Mouse (Mus musculus) heart, adult 8-10 months (tissue): ENCODE results near the gene Txn2. TPM values are rescaled to one million over a fixed set of nuclear protein-coding genes. Genes with fewer than 3 reads are reported as not detected.

ENCODE experiments used
- DNase-seq: peaks from one replicate; pipeline ENCODE4 v3.0.0; 2022; ENCODE audit warnings: low spot score
- total RNA-seq, 4 experiments: library from RNA; stranded (reverse); gene quantifications; 2 replicates each; pipeline ENCODE4 v1.2.4; 2022

Txn2 gene
- total RNA-seq, 4 experiments from 2014 or later: 303 to 339 (median 309) TPM

DNA sequence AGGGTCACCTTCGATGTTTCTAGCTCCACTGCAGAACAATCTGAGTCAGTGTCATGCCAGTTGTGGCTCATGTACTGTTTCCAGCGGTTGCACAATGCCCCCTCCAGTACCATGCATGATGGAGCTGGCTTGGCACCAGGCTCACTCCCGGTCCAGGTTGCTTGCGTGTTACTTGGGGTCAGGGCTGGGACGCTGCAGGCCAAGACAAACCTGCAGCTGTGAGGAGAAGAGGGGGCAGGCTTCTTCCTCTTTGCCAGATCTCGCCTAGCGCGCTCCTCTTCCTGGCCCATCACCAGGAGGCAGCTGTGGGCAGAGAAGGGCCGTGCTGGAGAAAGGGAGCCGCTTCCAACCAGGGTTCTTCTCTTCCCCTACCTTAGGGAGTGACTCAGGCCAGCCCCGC lies 5.5 kb upstream of the Txn2 start:
- DNase-seq: no peak

- peak; percentile 99 for DNase-seq
Observed at GRCm38 (mm10) chr15:77933770-77934169, 5.0 kb upstream of the Txn2 start.

DNA sequence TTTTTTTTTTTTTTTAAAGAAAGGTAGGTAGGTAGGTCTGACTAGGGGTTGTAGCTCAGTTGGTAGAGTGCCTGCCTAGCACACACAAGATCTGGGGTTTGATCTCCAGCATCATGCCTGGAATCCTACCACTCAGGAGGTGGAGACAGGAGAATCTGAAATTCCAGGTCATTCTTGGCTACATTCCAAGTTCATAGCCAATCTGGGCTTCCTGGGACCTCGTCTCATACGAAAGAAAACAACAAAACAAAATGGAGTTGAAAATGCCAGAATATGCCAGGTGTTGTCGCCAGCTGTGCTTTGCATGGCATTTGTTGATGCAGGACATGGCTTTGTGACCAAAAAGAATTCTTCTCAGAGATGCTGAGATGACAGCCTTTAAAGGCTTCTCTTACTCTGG lies 4.4 kb upstream of the Txn2 start:
- no peak for DNase-seq

DNA sequence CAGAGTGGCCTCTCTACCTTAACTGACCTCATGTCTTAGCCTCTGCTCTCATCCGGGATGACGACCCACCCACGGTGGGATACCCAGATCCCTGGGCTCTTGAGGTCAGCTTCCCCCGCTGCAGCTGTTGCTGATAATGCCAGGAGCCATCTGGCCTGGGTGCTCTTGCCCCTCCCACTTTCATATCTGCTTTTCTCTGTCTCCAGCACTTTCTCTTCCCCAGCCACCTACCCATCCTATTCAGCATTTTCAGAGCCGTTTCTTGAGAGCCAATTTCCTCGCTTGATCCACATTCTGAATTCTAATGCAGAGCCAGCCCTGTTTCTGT lies 2.8 kb upstream of the Txn2 start:
- DNase-seq: no peak

DNA sequence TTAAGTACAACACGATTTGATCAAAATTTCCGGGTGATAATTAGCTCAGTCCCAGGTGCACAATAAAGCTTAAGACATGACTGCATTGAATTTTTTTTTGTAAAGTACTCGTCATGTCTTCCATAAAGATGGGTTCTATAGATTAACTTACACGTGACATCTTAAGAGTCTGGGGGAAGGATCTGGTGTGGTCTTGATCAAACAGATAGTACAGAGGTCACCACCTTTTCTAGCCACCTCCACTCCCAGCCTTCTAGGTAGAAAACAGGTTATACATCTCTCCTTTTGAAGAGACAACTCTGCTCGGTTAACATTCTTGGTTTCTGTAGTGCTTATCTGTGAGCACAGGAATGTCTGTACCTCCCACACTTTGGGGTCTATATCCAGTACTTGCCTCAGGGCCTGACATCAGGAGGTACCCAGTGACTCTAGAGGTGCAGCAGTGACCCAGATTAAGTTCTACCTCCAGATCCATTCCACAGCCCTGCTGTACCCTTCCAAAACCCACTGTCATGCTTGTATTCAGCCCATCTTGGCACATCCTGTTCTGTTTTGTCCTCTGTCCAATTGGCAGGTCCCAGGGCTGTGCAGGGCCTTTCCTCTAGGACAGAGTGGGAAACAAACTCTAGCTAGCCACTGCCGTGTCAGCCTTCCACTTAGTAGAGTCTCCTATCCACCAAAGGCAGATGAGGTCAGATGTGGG lies 2.3 kb upstream of the Txn2 start:
- no peak for DNase-seq

DNA sequence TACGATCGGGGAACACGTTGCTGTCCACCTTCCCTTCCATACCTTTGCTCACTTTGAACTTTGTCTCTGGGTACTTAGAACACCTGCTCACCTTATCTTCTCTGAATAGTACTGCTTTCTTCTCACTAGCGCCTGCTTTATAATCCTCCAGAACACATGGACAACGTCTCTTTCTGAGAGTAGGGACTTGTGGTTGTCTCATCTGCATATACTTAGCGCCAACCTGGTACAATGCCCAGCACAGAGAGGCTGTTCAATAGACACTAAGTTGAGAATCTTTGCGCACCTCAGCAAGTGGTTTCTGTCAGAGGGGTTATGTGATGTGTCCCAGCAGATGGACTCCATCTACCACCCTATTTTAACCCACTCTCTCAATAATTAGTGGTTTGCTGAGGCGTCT lies 998 bp upstream of the Txn2 start:
- no peak for DNase-seq

DNA sequence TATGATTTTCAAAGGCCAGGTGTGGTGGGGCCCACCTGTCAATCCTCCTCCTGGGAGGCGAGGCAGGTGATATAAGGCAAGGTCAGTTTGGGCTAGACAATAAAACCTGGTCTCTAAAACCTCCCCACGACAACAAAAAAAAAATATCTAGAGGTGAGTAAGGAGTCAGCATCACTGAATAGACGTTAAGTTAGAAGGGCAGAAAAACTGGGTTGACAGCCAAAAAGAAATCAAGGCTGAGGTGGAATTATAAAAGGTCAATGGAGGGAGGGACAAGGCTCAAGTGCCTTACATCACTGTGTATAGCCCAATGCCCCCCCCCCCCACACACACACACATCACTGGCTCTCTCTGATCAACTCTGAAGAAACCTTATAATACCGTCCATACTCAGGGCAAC lies 715 bp downstream of the Txn2 start:
- no peak for DNase-seq

- DNase-seq: no peak
Observed at GRCm38 (mm10) chr15:77926921-77927320, 1.9 kb downstream of the Txn2 start.

DNA sequence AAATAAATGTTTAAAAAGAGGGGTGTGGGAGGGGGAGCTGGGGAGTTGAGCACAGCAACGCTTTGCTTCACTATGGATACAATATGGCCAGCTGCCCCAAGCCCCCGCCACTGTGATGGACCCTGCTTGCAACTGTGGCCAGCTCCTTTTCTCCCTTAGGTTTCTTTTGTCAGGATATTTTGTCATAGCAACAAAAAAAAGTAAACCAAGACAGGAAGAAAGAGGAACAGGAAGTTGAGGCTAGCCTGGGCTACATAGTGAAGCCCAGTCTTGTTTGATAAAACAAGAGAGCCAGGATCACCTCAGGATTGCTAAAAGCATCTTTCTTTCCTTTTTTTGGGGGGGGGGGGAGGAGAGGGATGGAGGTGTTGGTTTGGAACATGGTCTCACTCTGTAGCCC lies 3.6 kb downstream of the Txn2 start:
- DNase-seq: no peak

DNA sequence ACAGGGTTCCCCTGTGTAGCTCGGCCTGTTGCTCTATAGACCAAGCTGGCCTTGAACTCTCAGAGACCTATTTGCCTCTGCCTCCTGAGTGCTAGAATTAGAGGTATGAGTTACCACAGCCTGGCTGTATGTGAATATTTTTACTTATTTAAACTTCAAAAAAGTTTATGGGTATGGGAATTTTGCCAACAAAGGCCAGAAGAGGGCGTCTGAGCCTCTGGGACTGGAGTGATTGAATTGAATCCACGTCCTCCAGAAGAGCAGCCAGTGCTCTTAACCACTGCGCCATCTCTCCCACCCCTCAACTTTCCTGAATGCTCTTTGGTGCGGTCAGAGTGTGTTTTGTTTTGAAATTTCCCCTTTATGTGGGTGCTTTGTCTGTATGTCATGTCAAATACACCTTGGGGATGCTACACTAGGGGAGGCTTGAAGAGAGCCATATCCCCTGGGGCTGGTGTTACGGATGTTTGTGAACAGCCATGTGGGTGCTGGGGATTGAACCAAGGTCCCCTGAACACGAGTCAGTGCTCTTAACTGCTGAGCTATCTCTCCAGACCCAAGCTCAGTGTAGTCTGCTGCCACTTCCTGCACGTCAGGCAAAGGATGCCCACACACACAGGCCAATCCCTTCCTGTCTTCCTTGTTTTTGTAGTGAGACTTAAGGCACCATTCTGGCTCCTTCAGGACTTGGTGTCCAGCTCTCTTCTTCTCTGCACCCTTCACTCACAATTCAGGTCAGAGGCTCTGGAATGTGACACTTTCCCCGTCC lies 5.4 kb downstream of the Txn2 start:
- no peak for DNase-seq

DNA sequence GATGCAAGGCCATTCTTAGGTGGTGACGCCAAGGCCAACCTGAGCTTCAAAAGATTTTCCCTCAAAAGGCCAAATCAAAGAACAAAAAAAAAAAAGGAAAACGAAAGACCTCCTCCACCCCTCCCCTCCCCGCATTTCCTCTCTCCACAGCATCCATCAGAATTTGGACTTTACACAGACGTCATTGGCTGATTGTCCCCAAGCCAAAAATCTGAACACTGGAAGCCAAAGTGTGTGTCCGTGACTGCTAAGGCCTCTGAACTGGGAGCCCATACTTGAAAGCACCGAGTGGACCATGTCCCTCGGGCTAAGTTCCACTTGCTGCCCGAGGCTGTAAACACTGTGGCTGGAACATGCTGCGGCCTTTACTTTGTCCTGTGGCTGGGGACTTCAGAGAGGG lies 6.1 kb downstream of the Txn2 start:
- DNase-seq: no peak

GRCm38 (mm10) chr15:77921636-77922035 lies 7.2 kb downstream of the Txn2 start:
- no peak for DNase-seq

- no peak for DNase-seq
Observed at GRCm38 (mm10) chr15:77920511-77921462, 8.0 kb downstream of the Txn2 start.

GRCm38 (mm10) chr15:77919441-77919840 lies 9.4 kb downstream of the Txn2 start:
- DNase-seq: no peak

GRCm38 (mm10) chr15:77916851-77917544 lies 11.8 kb downstream of the Txn2 start:
- peak; percentile 93 for DNase-seq

DNA sequence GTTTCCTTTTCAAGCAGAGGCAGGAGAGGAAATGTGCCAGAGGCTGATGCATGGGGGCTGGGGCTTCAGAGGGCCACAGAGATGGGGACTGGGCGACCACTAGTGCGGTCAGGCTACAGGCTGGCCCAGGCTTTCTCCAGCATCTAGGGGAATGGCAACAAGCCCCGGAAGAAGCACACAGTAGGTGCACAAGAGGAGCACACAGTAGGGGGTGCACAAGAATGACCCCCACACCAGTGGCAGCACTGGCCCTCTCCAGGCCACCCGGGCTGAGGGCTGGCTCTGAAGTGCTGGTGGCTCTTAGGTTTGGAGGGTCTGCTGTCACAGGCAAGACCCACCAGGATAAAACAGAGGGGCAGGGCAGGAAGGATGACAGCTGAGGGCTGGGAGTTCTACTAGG lies 13.5 kb downstream of the Txn2 start:
- DNase-seq: no peak

DNA sequence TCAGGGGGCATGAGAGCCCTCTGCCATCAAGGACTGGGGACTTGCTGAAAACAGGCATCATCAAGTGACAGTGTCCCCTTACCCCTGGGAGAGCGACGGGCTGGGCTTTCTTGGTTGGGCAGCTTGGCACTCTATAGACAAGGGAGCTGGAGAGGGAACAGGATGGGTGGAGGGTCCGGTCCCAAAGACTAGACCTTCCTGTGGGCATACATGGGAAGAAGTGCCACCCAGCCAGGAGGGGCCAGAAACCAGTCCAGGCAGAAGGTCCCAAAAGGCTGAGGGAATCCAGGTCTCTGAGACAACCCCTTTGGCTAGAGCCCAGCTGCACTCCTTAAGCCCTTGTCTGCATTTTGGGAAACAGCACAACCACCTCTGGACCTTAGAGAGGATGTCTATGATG lies 14.3 kb downstream of the Txn2 start:
- no peak for DNase-seq

GRCm38 (mm10) chr15:77913054-77913453 lies 15.8 kb downstream of the Txn2 start:
- no peak for DNase-seq

DNA sequence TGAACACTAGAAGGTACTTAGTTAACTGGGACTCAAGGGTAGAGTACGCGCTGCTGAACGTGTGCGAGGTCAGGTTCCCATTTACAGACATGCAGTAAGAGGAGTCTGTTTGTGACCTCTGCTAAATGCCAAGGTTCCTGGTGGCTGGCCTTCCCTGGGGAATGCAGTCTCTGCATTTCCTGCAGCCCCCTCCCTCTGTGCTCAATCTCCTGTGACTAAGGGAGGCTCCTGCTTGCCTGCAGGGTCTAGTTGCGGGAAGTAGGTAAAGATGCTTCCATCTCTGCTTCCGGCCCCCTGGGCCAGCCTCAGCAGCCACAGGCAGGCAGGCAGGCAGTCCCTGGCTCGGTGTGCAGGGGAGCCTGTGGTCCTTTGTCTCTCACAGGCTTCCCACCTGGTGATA lies 16.2 kb downstream of the Txn2 start:
- DNase-seq: no peak

DNA sequence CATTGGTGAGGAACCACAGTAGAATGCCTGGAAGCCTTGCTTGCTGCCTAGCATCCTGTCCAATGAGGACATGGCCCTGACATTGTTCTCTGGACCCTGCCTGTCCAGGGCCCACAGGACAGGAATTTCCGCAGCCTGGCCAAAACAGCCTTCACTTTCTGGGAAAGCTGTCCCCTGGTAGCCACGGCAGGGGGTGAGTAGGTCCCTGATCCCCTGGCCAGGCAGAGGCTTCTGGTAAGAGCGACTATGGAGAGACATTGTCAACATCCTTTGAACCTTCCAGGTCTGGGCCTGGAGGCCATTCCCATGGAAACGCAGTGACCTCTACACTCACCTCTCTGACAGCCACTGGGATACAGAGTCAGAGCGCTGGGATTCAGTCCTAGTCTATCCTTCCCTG lies 16.8 kb downstream of the Txn2 start:
- peak; percentile 70 for DNase-seq

GRCm38 (mm10) chr15:77911065-77911464 lies 17.7 kb downstream of the Txn2 start:
- DNase-seq: peak; percentile 54
